Mouse (Mus musculus): Measurements from ENCODE around the gene Hist1h2ao. TPM values are rescaled to one million over a fixed set of nuclear protein-coding genes. Genes with fewer than 3 reads are reported as not detected.
"Not testable (repeated sequence)": the region's sequence is repeated elsewhere in the genome, so short reads cannot be mapped to it uniquely, and the experiment has no call there.

Hist1h2ao gene
- 2.0 and 2.1 TPM in 2 replicates for polyA plus RNA-seq (2016; fragmentation: Nextera tagmentation; extraction: Ambion mirVana)

DNA sequence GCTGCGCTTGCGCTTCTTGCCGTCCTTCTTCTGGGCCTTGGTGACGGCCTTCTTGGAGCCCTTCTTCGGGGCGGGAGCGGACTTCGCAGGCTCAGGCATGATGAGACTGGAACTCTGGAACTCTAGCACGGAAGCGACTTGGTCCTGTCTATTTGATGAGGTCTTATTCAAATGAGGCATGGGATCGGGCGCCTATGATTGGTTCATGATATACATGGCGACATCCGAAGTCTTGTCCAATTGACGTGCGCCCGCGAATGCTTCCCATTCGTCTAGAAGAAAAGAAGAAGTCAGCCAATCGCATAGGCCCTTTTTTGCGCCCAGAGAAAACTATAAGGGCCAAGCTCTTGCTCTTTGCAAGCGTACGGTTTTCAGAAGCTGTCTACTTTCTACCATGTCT is at the start of gene Hist1h2ao, which contains the start of gene Hist1h2bq:
Hist1h2ao (plus strand) TSS at position 393 of the 400 bp plus-strand sequence.
Hist1h2bq (minus strand) TSS at position 125 of the 400 bp plus-strand sequence.
- not testable (repeated sequence) for H3K4me1 ChIP-seq; H3K36me3 ChIP-seq; H3K27me3 ChIP-seq (ENCODE audit: low read depth, poor library complexity, severe bottlenecking); H3K9me3 ChIP-seq (replicated peaks); DNase-seq (ENCODE audit: low spot score); H3K4me3 ChIP-seq; H3K27ac ChIP-seq
- WGBS = no CpG with 5 or more reads among the region's 23 CpGs

DNA sequence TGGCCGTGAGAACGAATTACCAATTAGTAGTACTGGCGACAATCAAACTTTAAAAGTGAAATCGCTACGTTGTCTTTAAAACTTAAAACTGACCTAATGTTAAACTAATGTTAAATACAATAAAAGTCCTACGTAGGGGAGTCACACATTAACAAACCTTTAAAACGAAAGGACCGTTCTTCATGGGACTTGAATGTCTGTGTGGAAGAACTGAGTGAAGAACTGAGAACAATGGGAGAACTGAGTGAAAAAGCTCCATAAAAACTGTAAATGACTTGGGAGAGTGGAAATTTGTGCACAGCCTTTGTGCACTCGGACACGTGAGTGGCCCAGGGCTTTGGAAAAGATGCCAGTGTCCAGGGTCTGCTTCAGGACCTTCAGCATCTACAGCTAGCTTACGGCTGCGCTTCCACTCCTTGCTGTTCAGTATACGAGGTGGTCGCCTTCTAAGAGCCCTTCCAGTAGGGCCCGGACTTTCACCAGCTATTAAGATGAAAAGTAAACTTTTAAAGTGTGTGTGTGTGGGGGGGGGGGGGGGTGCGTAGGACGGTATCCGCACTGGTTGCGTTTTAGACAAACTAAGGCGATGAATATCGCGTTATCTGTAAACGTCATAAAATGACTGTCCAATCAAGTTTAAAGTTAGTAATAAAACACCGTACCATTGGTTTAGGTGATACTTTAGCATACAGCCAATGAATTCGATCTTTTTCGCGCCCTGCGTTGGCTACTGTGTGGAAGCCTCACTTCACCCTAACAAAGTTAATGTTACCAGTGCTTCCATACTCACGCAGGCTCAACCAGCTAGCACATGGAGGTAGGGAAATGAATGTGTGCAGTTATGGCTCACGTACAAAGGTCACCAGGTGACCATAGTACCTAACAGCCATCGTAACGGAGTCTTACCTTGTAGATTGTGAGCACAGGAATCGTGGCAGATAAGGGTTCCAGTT is 31.2 kb upstream of the Hist1h2ao start:
- peak overlapping the region; percentile 93 for H3K27ac ChIP-seq
- 8% methylated on average over 33 of the region's 33 CpGs for WGBS
- H3K4me1 ChIP-seq = peaks cover 19% of the 10 kb centered on the region
- H3K36me3 ChIP-seq = no peaks in the 10 kb centered on the region
- H3K27me3 ChIP-seq (ENCODE audit: low read depth, poor library complexity, severe bottlenecking) = no peaks in the 10 kb centered on the region
- H3K4me3 ChIP-seq = peak overlapping the region; percentile 61
- DNase-seq (ENCODE audit: low spot score) = peak; percentile 79
- H3K9me3 ChIP-seq (replicated peaks) = no peaks in the 10 kb centered on the region

DNA sequence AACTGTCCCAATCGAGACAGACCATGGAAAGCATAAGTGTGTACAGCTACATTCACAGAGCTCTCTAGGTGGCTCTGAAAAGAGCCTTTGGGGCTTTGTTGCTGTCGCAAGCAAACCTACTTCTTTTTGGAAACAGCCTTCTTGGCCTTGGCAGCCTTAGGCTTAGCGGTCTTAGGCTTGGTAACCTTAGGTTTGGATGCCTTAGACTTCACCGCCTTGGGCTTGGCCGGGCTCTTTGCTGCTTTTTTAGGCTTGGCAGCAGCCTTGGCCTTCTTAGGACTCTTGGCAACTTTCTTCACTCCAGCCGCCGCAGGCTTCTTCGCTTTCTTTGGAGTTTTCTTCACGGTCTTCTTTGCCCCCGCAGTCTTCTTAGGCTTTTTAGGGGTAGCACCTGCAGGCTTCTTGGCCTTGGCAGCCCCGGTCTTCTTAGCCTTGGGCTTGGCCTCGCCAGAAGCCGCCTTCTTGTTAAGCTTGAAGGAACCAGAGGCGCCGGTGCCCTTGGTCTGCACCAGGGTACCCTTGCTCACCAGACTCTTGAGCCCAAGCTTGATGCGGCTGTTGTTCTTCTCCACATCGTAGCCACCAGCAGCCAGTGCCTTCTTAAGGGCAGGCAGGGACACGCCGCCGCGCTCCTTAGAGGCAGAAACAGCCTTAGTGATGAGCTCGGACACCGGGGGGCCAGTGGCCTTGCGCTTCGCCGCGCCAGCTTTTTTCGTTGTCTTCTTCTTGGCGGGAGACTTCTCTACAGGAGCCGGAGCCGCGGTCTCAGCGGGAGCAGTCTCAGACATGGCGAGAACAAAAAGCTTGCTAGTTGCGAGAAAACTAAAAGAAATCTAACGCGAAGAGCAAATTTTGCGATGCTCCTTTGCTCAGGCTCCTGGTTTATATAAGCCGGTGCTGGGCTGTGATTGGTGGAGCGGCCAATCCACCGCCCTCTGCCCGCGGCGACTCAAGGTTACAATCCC is 30.2 kb upstream of the Hist1h2ao start, which contains the start of gene Hist1h1b:
Hist1h1b (minus strand) TSS at position 859 of the 965 bp plus-strand sequence.
- H3K27ac ChIP-seq = peak within 1 kb of the TSS; percentile 93
- no peaks in the 10 kb centered on the region for H3K9me3 ChIP-seq (replicated peaks)
- DNase-seq (ENCODE audit: low spot score) = peak; percentile 88
- WGBS = under 1% methylated on average over 44 of the region's 44 CpGs
- peak within 1 kb of the TSS; percentile 61 for H3K4me3 ChIP-seq
- no peaks in the 10 kb centered on the region for H3K27me3 ChIP-seq (ENCODE audit: low read depth, poor library complexity, severe bottlenecking)
- no peaks in the 10 kb centered on the region for H3K36me3 ChIP-seq
- H3K4me1 ChIP-seq = peaks cover 24% of the 10 kb centered on the region

DNA sequence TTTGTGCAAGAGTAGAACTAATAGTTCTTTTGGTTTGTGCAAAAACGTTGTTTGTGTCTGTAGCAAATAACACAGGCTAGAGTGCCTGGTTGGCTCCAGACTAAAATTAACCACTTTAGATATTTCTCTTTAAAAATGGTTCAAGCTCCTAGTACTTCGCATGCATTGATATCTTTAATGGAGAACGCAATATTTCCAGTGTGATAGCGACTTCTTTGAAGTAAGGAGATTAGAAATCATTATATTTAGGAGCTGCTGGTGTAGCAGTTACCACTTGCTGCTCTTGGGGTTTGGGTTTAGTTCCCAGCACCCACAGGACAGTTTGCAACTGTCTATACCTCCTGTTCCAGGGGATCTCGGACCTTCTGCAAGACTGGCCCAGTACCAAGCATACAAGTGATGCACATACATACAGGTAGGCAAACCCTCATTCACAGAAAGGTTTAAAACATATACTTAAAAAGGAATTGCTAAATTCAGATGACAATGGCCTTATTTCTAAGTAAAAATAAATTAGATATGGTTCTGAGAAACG is 29.2 kb upstream of the Hist1h2ao start:
- 43% methylated on average over 6 of the region's 6 CpGs for WGBS
- Histone ChIP-seq H3K36me3 (no peaks in the 10 kb centered on the region), H3K4me3 (peak overlapping the region; percentile 61; the same call in 1 of the 2 replicates), H3K4me1 (peaks cover 28% of the 10 kb centered on the region), H3K27me3 (ENCODE audit: low read depth, poor library complexity, severe bottlenecking) (no peaks in the 10 kb centered on the region), H3K9me3 (replicated peaks) (no peaks in the 10 kb centered on the region), H3K27ac (peak overlapping the region; percentile 93)
- peak; percentile 30 for DNase-seq (ENCODE audit: low spot score)

DNA sequence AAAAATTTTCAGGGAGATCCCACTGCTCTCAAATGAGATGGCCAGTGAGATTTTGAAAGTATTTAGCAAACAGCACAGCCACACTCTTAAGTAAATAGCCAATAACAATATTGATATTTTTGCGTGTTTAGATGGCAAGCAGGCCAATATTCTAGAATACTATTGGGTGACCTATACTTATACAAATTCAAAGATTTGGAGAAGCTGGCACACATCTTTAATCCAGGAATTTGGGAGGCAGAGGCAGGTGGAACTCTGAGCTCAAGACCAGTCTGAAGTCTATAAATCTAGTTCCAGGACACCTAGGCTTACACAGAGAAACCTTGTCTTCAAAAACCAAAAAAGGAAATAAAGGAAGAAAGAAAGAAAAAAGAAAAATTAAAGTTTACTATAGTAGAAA is 28.6 kb upstream of the Hist1h2ao start:
- no peaks in the 10 kb centered on the region for H3K36me3 ChIP-seq
- no peaks in the 10 kb centered on the region for H3K9me3 ChIP-seq (replicated peaks)
- H3K27ac ChIP-seq = peak overlapping the region; percentile 93
- peak; percentile 14 for DNase-seq (ENCODE audit: low spot score)
- H3K4me3 ChIP-seq = 0 out of 2 replicates have a peak overlapping the region, but pooled peaks have one; percentile 52
- 92% methylated on average over 1 of the region's 1 CpGs for WGBS
- H3K27me3 ChIP-seq (ENCODE audit: low read depth, poor library complexity, severe bottlenecking) = no peaks in the 10 kb centered on the region
- H3K4me1 ChIP-seq = peaks cover 29% of the 10 kb centered on the region

DNA sequence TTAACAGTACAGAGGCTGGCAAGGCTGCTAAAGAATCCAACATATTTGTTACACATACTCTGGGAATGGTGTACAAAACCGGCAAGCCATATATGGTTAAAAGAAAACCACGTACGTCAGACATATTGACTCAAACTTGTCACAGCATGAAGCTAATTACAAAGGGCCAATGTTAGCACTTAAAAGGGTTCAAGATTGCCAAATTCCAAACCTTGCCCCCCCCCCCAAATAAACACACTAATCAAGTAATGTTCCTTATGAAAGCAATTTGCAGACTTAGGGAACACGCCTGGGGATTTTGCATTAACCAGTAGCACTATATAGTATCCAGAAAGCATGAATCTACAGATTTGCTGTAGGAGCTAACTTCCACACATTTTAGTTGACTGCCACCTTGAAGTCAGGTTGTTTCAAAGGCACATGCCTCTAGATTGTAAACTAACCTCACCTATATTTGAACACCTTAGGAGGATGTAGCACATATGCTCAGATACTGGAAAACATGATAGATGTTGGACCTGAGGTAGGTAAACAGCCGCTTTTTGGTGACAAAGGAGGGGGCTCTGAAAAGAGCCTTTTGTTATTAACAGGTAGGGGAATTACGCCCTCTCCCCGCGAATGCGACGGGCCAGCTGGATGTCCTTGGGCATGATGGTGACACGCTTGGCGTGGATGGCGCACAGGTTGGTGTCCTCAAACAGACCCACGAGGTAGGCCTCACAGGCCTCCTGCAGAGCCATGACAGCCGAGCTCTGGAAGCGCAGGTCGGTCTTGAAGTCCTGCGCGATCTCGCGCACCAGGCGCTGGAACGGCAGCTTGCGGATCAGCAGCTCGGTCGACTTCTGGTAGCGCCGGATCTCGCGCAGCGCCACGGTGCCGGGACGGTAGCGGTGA is 27.7 kb upstream of the Hist1h2ao start:
- not testable (repeated sequence) for H3K36me3 ChIP-seq; H3K27me3 ChIP-seq (ENCODE audit: low read depth, poor library complexity, severe bottlenecking); H3K9me3 ChIP-seq (replicated peaks)
- DNase-seq (ENCODE audit: low spot score) = peak; percentile 63
- Histone ChIP-seq H3K27ac (peak overlapping the region; percentile 93), H3K4me3 (peak overlapping the region; percentile 52), H3K4me1 (peaks cover 29% of the 10 kb centered on the region)
- WGBS = 2% methylated on average over 22 of the region's 35 CpGs

DNA sequence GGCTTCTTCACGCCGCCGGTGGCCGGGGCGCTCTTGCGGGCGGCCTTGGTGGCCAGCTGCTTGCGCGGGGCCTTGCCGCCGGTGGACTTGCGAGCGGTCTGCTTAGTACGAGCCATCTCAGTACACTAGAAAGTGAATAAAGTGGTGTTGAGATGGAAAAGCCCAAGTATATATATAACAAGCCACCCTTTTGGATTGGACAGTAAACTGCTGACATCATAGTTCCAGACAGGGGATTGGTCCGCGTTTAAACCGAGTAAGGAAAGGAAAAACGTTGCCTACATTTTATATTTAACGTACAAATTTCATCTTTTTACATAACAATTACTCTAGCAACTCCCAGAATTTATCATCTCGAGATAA is 27.0 kb upstream of the Hist1h2ao start, which contains the start of gene Hist1h3i:
Hist1h3i (minus strand) TSS at position 116 of the 363 bp plus-strand sequence.
- under 1% methylated on average over 16 of the region's 20 CpGs for WGBS
- Histone ChIP-seq H3K4me1 (peaks cover 29% of the 10 kb centered on the region), H3K9me3 (replicated peaks) (no peaks in the 10 kb centered on the region), H3K36me3 (no peaks in the 10 kb centered on the region), H3K27me3 (ENCODE audit: low read depth, poor library complexity, severe bottlenecking) (no peaks in the 10 kb centered on the region), H3K27ac (peak within 1 kb of the TSS; percentile 93), H3K4me3 (peak within 1 kb of the TSS; percentile 52)
- DNase-seq (ENCODE audit: low spot score) = peak; percentile 38

DNA sequence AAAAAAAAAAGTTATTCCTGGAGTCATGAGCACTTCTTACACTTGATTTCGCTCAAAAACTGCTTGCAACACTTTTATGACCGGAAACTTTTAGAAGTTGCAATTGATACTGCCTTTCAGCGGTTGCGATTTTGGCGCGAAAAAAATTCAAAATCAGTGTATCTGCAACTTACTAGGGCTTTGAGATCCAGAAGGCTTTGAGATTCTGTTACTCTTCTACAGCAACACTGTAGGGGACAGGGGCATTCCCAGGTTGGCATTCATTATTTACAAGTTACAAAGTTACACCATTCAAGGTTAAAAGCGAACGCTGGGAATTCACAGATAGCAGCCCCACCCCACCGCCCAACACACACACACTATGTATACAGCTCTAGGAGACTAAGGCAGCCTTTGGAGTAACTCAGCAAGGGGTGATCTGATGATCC is 26.5 kb upstream of the Hist1h2ao start:
- no peaks in the 10 kb centered on the region for H3K36me3 ChIP-seq
- WGBS = 3% methylated on average over 9 of the region's 9 CpGs
- DNase-seq (ENCODE audit: low spot score) = peak; percentile 59
- H3K4me3 ChIP-seq = peak overlapping the region; percentile 52
- H3K27me3 ChIP-seq (ENCODE audit: low read depth, poor library complexity, severe bottlenecking) = no peaks in the 10 kb centered on the region
- H3K9me3 ChIP-seq (replicated peaks) = no peaks in the 10 kb centered on the region
- H3K4me1 ChIP-seq = peaks cover 31% of the 10 kb centered on the region
- H3K27ac ChIP-seq = peak overlapping the region; percentile 93

DNA sequence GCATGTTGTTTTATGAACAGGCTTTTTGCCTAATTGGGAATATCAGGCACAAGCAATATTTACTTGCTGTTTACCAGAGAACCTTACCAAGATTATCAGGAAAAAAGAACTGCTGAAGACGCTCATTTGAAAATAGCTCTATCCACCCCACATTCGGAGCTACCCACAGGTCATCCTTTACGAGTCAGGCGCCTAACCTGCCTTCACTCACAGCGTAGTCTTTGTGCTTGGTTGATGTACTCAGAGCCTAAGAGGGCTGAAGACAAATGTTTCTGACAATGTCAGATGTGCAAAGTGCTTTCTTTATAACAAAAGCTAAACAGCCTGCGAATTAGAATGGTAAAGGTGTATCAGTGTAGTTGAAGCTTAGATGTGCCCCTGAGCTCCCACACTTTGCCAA is 26.0 kb upstream of the Hist1h2ao start:
- H3K27ac ChIP-seq = peak overlapping the region; percentile 93
- peak overlapping the region; percentile 52 for H3K4me3 ChIP-seq
- peaks cover 34% of the 10 kb centered on the region for H3K4me1 ChIP-seq
- H3K9me3 ChIP-seq (replicated peaks) = no peaks in the 10 kb centered on the region
- no peaks in the 10 kb centered on the region for H3K36me3 ChIP-seq
- H3K27me3 ChIP-seq (ENCODE audit: low read depth, poor library complexity, severe bottlenecking) = no peaks in the 10 kb centered on the region
- peak; percentile 33 for DNase-seq (ENCODE audit: low spot score)
- 21% methylated on average over 6 of the region's 6 CpGs for WGBS

DNA sequence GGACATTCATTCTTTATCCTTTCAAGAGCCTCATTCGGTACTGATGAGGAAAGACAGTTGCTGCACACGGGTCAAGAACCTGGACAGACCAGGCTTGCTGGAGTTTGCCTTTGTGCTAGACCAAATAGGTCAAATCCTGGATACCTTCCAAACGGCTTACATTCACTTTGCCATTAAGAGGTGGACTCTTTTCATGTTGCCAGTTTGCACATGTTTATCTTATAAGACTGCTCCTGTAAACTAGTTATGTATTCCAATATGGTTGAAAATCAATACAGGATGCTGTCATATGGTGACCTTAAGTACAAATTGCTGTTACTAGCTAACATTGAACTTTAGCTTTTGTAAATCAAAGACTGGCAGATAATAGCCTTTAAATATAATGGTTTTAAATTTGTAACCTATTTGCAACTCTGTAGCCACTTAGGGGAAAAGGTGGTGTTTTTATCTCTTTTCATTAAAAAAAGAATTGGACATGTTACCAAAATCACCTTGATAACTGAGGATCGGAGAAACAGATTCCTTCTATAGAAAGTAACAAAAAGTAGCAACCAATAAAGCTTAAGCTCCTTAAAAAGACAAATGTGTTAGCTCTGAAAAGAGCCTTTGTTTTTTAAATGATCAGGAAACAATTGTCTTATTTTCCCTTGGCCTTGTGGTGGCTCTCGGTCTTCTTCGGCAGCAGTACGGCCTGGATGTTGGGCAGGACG is 23.9 kb upstream of the Hist1h2ao start:
- peaks cover 36% of the 10 kb centered on the region for H3K4me1 ChIP-seq

More for the DNA sequence above, 23.9 kb upstream of the Hist1h2ao start:
- H3K27ac ChIP-seq = peak overlapping the region; percentile 93
- peak; percentile 53 for DNase-seq (ENCODE audit: low spot score)
- H3K4me3 ChIP-seq = peak overlapping the region; percentile 49
- no peaks in the 10 kb centered on the region for H3K9me3 ChIP-seq (replicated peaks)
- WGBS = 5% methylated on average over 8 of the region's 8 CpGs
- H3K36me3 ChIP-seq = no peaks in the 10 kb centered on the region
- no peaks in the 10 kb centered on the region for H3K27me3 ChIP-seq (ENCODE audit: low read depth, poor library complexity, severe bottlenecking)
